Mouse (Mus musculus) monocyte, adult 5-6 weeks (primary cell): ENCODE results near the gene Serpina11. TPM values are rescaled to one million over a fixed set of nuclear protein-coding genes. Genes with fewer than 3 reads are reported as not detected.

Experiments
- ATAC-seq: fragments of 153-309, 156-312 bp; replicated peaks from 2 replicates; pipeline ENCODE4 v1.8.0; 2017; ENCODE audit warnings: mild to moderate bottlenecking; ENCODE audit not compliant: low TSS enrichment, insufficient number of reproducible peaks, severe bottlenecking, poor library complexity, low FRiP score
- total RNA-seq: library from RNA; stranded (forward); fragments of 200-1000, 200-491, 200-594 nt; gene quantifications from 3 replicates; pipeline ENCODE4 v1.2.3, GENCODE M21; 2017

Gene Serpina11
- total RNA-seq, result 0.48 to 1.6 TPM in 2 of 3 replicates, not detected in the other

GRCm38 (mm10) chr12:103989857-103990256 is at the start of gene Serpina11:
TSS of gene Serpina11 (minus strand) at chr12:103989957.
- ATAC-seq, result no peak

- ATAC-seq, result no peak
Observed at GRCm38 (mm10) chr12:104038181-104038580, 48.4 kb upstream of the Serpina11 start.

DNA sequence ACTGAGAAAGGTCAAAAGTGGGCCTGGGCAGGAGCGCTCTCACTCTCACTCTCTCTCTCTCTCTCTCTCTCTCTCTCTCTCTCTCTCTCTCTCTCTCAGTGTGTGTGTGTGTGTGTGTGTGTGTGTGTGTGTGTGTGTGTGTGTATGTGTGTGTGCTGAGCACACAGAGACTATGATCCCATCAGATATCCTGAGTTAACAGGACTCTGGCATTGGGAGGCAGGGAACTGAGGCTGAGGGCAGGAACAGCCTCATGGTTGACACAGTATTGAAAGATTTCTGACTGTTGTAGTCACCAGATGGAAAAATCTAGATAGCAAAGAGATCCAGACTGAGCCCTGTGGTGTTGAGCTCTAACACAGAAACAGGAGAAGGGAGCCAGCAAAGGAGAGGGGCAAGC is 44.0 kb upstream of the Serpina11 start:
- ATAC-seq, result no peak

DNA sequence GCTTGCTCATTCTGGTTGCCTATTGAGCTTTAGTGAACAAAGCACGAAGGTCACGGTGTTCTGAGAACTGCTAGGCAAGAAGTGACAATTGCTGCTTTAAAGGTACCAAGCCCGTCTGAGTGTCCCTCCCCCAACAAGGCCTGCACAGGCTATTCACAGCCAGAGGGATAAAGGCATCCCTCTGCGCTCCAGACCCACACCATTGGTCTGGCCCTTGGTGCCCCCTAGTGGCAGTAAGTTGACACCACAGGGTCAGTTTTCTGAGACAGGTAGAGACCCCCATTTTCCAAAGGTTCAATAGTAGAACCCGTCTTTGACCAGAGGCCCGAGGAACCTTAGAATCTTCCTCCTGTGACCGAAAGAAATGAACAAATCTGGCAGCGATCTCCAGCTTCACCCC is 40.2 kb upstream of the Serpina11 start:
- no peak for ATAC-seq

- no peak for ATAC-seq
Observed at GRCm38 (mm10) chr12:104015280-104015679, 25.5 kb upstream of the Serpina11 start.

DNA sequence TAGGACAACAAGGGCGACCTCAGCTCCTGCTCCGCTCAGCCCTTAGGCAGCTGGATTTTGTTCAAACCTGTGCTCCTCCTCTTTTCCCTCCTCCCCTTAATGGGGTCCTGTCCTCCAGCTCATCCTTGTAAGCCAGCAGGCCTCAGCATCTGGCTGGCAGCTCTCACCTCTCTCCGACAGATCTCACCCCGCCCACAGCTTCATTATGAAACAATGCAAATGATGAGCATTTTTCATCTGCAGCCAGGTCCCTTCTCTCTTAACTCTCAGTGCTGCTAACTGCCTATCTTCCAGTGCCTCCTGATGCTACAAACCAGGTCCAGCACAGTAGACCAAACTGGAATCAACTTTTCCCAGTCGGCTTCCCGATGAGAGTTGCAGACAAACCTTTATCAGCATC is 23.9 kb upstream of the Serpina11 start, which contains the start of gene Serpina9:
Gene Serpina9 (minus strand): TSS at position 136 of the 400 bp plus-strand sequence.
- ATAC-seq, result no peak

DNA sequence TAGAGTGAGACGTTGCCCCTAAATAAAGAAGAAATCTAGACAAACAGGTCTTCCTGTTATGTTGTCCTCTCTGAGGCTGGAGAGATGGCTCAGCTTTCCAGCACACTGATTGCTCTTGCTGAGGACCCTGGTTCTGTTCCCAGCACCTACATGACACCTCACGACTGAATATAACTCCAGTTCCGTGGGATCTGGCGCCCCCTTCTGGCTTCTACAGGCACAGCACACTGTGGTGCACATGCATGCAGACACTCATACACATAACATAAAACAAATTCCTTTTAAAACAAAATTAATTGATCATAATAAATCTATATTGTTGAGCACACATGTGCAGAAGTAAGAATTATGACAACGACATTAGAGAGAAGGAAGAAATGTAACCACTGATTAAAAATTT is 14.9 kb upstream of the Serpina11 start:
- no peak for ATAC-seq

DNA sequence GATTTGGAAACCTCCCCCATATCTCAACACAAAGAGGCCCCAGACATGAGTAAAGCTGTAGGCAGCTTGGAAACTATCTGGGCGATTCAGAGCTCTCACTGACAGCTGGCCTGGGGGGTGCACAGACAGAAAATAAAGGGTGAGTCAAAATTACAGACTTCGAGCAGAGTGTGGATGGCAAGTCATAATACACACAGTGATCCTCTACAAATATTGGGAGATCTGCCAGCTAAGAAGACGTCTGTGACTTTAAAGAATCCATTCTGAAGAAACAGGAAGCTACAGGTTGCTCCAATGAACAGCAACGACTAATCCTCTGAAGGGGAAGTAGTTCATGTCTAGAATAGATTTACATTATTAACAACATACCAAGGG is 13.5 kb upstream of the Serpina11 start:
- no peak for ATAC-seq

DNA sequence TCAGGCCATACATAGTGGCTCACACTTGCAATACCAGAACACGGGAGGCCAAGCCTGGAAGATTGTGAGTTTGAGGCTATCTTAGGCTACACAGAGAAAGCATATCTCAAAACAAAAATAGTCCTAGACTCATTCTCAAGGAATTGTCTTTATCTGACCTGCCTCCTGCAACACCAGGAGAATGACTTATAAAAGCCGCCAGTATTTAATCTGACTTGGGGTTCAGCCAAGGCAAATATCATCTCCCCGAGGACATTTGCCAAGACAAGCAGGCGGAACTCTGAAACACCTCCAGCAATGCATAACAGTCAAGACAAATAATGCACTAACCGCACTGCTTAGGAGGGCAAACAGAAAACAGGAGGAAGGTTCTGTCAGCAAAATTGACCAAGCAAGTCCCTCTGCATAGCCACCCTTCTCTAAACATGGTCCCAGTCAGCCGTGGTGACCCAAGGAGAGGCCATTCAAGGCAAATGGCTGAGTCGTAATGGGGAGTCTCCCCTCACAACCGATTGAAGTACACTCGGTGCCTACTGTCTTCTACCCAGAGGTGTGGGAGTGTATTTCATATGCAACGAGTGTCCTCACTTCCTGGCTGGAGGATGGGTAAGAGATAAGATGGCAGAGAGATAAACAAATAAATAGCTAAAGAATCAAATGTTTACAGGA is 12.9 kb upstream of the Serpina11 start:
- ATAC-seq, result no peak

GRCm38 (mm10) chr12:104000594-104000993 is 10.8 kb upstream of the Serpina11 start:
- ATAC-seq, result no peak

GRCm38 (mm10) chr12:103999611-104000010 is 9.9 kb upstream of the Serpina11 start:
- no peak for ATAC-seq

DNA sequence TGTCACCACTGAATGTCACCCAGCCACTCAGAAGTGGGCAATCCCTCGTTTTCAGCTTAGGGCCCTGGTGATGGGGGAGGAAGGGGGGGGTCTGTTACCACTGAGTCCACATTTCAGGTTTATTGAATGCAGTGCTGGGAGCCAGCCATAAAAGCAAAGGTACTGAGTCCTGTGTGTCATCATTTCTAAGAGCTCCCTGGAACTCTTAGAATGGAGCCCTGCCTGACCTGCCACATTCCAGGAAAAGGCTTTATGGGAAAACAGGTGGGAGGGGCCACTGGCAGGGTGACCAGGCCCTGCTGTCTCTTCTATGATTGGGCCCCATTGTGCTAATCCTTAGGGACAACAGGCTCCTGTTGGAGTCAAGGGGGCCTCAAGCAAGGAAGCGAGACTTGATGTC is 6.8 kb upstream of the Serpina11 start:
- ATAC-seq, result no peak

DNA sequence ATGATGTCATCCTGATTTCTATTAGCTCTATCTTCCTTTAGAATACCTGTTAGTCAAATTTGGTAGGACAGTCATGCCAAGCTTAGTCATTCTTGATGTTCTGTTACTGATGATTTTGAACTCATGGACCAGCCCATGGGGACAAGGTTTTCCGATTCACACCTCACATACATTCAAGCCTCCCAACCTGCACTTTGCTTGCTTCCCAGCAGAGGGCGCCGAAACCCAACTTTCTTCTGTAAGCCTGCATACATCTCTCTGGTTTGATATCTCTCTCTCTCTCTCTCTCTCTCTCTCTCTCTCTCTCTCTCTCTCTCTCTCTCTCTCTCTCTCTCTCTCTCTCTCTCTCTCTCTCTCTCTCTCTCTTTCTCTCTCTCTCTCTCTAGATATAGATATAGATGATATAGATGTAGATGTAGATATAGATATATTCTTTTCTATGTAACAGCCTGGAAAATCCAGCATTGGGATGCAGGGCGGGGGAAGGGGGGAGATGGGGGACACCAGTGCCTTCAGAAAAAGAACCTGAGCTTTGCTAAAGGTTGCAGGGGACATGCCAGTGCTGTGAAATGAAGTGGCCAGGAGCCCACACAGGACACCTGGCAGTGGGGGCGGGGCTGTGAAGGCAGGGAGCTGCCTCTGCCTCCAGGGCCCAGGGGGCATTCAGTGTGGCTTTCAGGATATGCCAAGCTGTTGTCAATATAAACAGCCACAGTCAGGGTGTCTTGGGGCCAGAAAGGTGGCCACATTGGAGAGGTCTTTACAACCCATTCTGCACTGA is 5.7 kb upstream of the Serpina11 start:
- 0 out of 2 replicates have a peak, but pooled peaks have one; percentile 34 for ATAC-seq

GRCm38 (mm10) chr12:103992945-103993344 is 3.2 kb upstream of the Serpina11 start:
- ATAC-seq, result no peak

DNA sequence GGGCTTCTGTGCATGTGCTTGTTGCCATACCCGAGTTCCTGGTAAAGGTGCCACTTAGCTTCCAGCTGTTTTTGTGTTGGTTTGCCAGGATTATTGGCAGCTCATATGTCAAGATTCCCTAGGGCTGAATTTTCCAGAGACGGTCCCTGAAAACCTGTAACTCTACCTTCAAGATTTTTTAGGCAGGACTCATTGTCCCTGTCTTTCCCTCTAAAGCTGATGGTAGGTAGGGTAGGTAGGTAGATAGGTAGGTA is 316 bp downstream of the Serpina11 start:
- no peak for ATAC-seq

- ATAC-seq, result no peak
Observed at GRCm38 (mm10) chr12:103988754-103989513, 823 bp downstream of the Serpina11 start.

DNA sequence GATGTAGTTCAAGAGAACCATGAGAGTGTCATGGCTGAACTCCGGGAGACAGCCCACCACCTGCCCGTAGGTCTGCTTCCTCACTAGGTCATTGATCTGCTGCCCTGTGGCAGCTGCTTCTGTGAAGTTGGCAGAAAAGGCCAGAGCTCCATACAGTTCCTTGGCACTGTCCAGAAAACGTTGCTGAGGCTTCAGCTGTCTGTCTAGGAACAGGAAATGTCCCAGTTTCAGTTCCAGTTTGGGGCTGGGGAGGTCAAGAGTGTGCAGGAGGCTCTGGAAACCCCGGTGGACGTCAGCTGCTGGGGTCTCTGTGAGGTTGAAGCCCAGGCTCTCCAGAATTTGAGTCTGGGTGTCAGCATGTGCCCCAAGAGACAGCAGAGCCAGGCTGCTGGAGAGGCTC is 3.9 kb downstream of the Serpina11 start:
- no peak for ATAC-seq

DNA sequence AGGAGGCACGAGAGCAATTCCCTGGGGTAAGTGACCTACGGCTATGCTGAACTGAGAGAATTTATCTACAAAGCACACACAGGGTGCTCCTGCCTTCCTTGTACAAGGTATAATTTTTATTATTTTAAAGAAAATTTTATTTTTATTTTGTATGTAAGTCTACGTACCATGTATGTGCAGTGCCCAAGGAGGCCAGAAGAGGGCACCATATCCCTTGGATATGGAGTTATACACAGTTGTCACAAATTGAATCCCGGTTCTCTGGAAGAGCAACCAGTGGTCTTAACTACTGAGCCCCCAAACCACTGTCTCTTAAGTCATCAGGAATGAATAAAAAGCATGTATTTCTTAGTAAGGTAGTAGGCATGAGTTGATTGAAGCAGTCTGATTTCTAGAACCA is 4.8 kb downstream of the Serpina11 start:
- ATAC-seq, result no peak

DNA sequence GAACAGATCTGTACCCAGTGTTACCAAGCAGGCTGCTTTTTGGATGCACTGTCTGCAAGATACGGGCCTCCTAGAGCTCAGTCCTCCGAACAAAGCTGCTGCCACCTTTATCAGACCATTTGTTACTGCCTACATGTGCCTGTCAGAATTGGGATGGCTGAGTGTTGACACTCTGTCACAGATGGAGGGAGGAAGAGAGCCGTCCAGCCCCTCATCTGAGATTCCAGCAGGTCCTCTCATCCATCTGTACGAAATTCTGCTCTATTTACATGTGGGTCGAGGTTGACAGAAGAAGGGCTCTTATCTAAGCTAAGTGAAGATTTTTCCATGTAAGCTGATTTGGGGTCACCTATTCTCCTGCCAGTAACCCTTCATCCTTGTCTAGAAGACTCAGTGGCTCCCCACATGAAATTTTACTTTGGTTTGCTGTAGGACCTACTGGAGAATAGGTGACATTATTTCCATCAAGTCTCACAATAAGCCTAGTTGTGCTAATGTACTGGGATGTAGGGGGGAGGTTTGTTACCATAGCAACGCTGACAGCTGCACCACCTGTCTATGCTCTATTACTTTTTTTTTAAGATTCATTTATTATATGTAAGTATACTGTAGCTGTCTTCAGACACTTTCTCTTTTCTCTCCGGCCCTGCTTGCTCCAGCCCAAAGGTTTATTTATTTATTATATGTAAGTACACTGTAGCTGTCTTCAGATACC is 8.0 kb downstream of the Serpina11 start:
- ATAC-seq, result no peak
